Mouse (Mus musculus): ENCODE data around the gene Zfp870. TPM values are rescaled to one million over a fixed set of nuclear protein-coding genes. Genes with fewer than 3 reads are reported as not detected.
"Not testable (repeated sequence)": the region's sequence is repeated elsewhere in the genome, so short reads cannot be mapped to it uniquely, and the experiment has no call there.

Zfp870 gene
- polyA plus RNA-seq, 1 experiment from 2014 or later: 8.6 TPM

DNA sequence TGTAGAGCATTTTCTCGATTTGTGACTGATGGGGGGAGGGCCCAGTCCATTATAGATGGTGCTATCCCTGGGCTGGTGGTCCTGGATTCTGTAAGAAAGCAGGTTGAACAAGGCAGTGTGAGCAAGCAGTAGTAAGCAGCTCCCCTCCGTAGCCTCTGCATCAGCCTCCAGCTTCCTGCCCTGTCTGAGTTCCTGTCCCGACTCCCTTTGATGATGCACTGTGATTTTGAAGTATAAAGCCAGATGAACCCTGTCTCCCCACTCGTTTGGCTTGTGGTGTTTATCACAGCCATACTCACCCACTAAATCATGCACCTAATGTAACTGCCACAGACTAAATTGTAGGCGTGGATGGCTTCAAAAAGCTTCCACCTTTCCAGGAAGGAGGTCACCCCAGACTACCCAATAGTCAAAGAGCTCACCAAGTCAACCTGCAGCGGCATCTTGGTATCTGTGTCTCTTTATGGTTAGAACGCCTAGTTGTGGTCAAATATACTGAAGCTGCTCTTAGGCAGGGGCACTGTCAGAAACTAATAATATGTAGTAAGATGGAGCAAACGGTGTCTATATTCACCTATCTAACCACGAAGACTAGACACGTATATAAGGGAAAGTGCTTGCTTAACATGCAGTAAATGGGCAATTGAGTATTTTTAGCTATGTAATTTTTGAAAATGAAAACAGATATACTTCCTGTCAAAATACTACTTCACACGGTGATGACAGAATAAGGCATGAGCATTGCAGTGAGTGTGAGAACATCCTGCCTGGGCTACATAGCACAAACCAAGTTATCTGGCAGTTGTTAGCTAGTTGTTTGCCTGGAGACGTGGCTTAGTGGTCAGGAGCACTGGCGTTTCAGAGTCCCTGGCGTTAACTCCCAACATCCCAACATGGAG, 10.9 kb downstream of the Zfp870 start:
- Histone ChIP-seq H3K4me2 (replicated peaks; ENCODE audit: low read depth, low read length) (no peak overlapping the region), H3K36me3 (ENCODE audit: control insufficient read depth, insufficient read depth, low read length) (peaks cover 11% of the 10 kb centered on the region), H3K9ac (ENCODE audit: low read depth, low read length) (no peak overlapping the region), H3K4me3 (ENCODE audit: low read depth, low read length) (no peak overlapping the region), H3K9me3 (ENCODE audit: control insufficient read depth, low read length) (no peaks in the 10 kb centered on the region; the same call in 1 of the 2 replicates), H3K27ac (ENCODE audit: low read depth, low read length) (no peak overlapping the region), H3K4me1 (replicated peaks; ENCODE audit: control insufficient read depth, insufficient read depth, low read length) (no peaks in the 10 kb centered on the region), H3K27me3 (ENCODE audit: control insufficient read depth, insufficient read depth, low read length) (no peaks in the 10 kb centered on the region)
- no peak for ATAC-seq (ENCODE audit: low FRiP score)
- WGBS: 91% methylated on average over 14 of the region's 14 CpGs
- DNase-seq (ENCODE audit: low spot score): no peak

DNA sequence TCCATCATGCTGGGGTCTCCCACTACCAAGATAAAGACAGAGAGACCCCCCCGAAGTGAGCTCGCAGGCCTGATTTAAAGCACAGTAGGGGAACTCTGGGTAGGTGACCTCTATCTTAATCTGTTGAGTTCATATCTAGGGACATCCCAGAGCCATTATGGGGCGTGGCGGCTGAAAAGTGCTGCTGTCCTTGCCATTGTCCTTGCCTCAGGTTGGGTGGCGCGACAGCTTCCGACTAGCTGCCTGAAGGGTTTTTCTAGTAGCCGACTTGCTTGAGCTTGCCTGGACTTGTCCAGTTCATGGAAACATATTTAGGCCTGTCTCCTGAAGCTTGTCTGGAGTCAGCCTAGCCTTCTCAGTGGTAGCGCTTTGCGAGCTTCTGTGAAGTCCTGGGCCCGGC, 12.7 kb downstream of the Zfp870 start:
- no peaks in the 10 kb centered on the region for H3K27me3 ChIP-seq (ENCODE audit: control insufficient read depth, insufficient read depth, low read length)
- H3K27ac ChIP-seq (ENCODE audit: low read depth, low read length): no peak overlapping the region
- H3K9ac ChIP-seq (ENCODE audit: low read depth, low read length): no peak overlapping the region
- no peak for DNase-seq (ENCODE audit: low spot score)
- no peaks in the 10 kb centered on the region; the same call in 1 of the 2 replicates for H3K9me3 ChIP-seq (ENCODE audit: control insufficient read depth, low read length)
- WGBS: 95% methylated on average over 11 of the region's 11 CpGs
- no peak overlapping the region for H3K4me3 ChIP-seq (ENCODE audit: low read depth, low read length)
- H3K36me3 ChIP-seq (ENCODE audit: control insufficient read depth, insufficient read depth, low read length): peaks cover 9% of the 10 kb centered on the region
- H3K4me2 ChIP-seq (replicated peaks; ENCODE audit: low read depth, low read length): no peak overlapping the region
- no peak for ATAC-seq (ENCODE audit: low FRiP score)
- H3K4me1 ChIP-seq (replicated peaks; ENCODE audit: control insufficient read depth, insufficient read depth, low read length): no peaks in the 10 kb centered on the region

DNA sequence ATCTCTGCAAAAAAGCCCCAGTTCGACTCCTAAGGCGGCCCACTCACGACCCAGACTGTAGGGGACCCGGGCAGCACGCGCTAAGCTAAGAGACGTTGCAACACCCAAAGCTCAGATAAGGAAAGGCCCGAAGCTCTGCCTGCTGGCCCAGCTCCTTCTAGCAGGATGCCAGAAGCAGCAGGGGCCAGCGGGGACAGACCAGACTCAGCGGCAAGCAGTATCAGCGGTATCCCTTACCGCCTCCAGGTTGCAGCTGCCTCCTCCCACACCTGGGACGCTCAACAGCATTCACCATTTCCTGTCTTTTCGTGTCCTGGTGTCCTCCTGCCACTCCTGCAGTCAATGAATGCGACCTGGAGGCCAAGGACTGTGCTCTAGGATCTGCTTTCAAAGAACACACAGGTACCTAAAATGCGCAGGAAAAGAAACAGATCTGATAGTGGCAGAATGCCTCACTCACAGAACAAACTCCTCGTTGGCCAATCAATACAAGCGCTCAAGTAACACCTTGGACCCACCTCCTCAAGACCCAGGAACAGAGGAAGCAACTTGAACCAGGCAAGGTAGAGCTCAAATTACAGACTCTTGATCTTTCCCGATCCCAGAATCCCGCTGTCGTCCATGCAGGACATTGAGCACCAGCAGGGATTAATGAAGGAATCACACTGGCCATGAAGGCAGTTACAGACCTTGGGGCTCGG, 13.8 kb downstream of the Zfp870 start:
- H3K9me3 ChIP-seq (ENCODE audit: control insufficient read depth, low read length): no peaks in the 10 kb centered on the region; the same call in 1 of the 2 replicates
- 0 out of 2 replicates have a peak, but pooled peaks cover 3% of the 10 kb centered on the region for H3K36me3 ChIP-seq (ENCODE audit: control insufficient read depth, insufficient read depth, low read length)
- 0 out of 2 replicates have a peak overlapping the region, but pooled peaks have one; percentile 2 for H3K4me2 ChIP-seq (replicated peaks; ENCODE audit: low read depth, low read length)
- H3K4me1 ChIP-seq (replicated peaks; ENCODE audit: control insufficient read depth, insufficient read depth, low read length): no peaks in the 10 kb centered on the region
- ATAC-seq (ENCODE audit: low FRiP score): no peak
- DNase-seq (ENCODE audit: low spot score): no peak
- H3K4me3 ChIP-seq (ENCODE audit: low read depth, low read length): no peak overlapping the region
- no peak overlapping the region for H3K27ac ChIP-seq (ENCODE audit: low read depth, low read length)
- 13% methylated on average over 22 of the region's 22 CpGs for WGBS
- no peak overlapping the region for H3K9ac ChIP-seq (ENCODE audit: low read depth, low read length)
- H3K27me3 ChIP-seq (ENCODE audit: control insufficient read depth, insufficient read depth, low read length): no peaks in the 10 kb centered on the region

DNA sequence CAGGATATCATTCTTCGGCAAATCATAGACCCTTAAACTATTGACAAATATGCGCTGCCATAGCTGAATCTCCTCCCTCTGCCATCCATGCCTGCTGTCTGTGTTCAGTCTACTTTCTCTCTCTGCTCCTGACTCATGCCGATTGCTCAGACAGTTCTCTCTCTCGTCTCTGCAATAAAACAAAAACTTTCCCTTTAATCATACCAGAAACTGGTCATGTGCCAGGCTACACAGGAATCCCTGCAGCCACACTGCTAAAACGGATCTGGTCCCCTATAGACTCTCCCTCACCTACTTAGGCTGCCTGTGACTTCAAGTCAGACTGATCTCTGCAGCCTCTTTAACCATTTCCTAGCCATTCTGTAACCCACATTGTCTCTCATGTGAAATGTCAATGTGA, 18.7 kb downstream of the Zfp870 start:
- no peak overlapping the region for H3K9ac ChIP-seq (ENCODE audit: low read depth, low read length)
- ATAC-seq (ENCODE audit: low FRiP score): no peak

GRCm38 (mm10) chr17:32872091-32872490, 19.4 kb downstream of the Zfp870 start:
- no peak overlapping the region for H3K9ac ChIP-seq (ENCODE audit: low read depth, low read length)
- no peaks in the 10 kb centered on the region for H3K36me3 ChIP-seq (ENCODE audit: control insufficient read depth, insufficient read depth, low read length)
- ATAC-seq (ENCODE audit: low FRiP score) (no peak), DNase-seq (ENCODE audit: low spot score) (no peak)
- 83% methylated on average over 4 of the region's 4 CpGs for WGBS
- H3K27ac ChIP-seq (ENCODE audit: low read depth, low read length): no peak overlapping the region
- H3K4me2 ChIP-seq (replicated peaks; ENCODE audit: low read depth, low read length): no peak overlapping the region
- no peaks in the 10 kb centered on the region for H3K9me3 ChIP-seq (ENCODE audit: control insufficient read depth, low read length)
- no peaks in the 10 kb centered on the region for H3K27me3 ChIP-seq (ENCODE audit: control insufficient read depth, insufficient read depth, low read length)
- no peaks in the 10 kb centered on the region for H3K4me1 ChIP-seq (replicated peaks; ENCODE audit: control insufficient read depth, insufficient read depth, low read length)
- H3K4me3 ChIP-seq (ENCODE audit: low read depth, low read length): no peak overlapping the region

More for the DNA sequence above, 18.7 kb downstream of the Zfp870 start:
- Histone ChIP-seq H3K4me1 (replicated peaks; ENCODE audit: control insufficient read depth, insufficient read depth, low read length) (no peaks in the 10 kb centered on the region), H3K4me2 (replicated peaks; ENCODE audit: low read depth, low read length) (no peak overlapping the region), H3K4me3 (ENCODE audit: low read depth, low read length) (no peak overlapping the region), H3K27ac (ENCODE audit: low read depth, low read length) (no peak overlapping the region), H3K27me3 (ENCODE audit: control insufficient read depth, insufficient read depth, low read length) (no peaks in the 10 kb centered on the region), H3K36me3 (ENCODE audit: control insufficient read depth, insufficient read depth, low read length) (no peaks in the 10 kb centered on the region), H3K9me3 (ENCODE audit: control insufficient read depth, low read length) (no peaks in the 10 kb centered on the region)
- DNase-seq (ENCODE audit: low spot score): no peak
- WGBS: 73% methylated on average over 5 of the region's 5 CpGs

GRCm38 (mm10) chr17:32871483-32871882, 20.0 kb downstream of the Zfp870 start:
- no peak overlapping the region for H3K9ac ChIP-seq (ENCODE audit: low read depth, low read length)
- 90% methylated on average over 1 of the region's 1 CpGs for WGBS
- H3K4me2 ChIP-seq (replicated peaks; ENCODE audit: low read depth, low read length): no peak overlapping the region
- H3K27ac ChIP-seq (ENCODE audit: low read depth, low read length): no peak overlapping the region
- no peaks in the 10 kb centered on the region for H3K36me3 ChIP-seq (ENCODE audit: control insufficient read depth, insufficient read depth, low read length)
- H3K4me1 ChIP-seq (replicated peaks; ENCODE audit: control insufficient read depth, insufficient read depth, low read length): no peaks in the 10 kb centered on the region
- ATAC-seq (ENCODE audit: low FRiP score) (no peak), DNase-seq (ENCODE audit: low spot score) (no peak)
- H3K9me3 ChIP-seq (ENCODE audit: control insufficient read depth, low read length): no peaks in the 10 kb centered on the region
- H3K27me3 ChIP-seq (ENCODE audit: control insufficient read depth, insufficient read depth, low read length): no peaks in the 10 kb centered on the region
- H3K4me3 ChIP-seq (ENCODE audit: low read depth, low read length): no peak overlapping the region

DNA sequence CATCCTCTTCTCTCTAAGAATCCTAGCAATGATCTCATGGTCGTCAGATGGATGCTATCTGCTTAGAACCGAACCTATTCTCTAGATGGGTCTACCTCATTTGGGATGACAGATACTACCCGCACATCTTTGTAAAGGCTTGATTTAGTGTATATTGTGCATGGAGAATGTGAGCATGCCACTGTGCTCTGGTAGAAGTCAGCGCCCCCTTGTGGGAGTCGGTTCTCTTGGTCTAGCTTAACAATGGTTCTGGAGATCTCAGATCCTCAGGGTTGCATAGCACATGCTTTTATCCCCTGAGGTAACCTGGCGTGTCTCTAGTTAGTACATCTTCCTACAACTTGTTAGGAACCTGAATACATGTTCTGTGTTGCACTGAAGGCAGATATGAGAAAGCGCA, 24.2 kb downstream of the Zfp870 start:
- H3K9ac ChIP-seq (ENCODE audit: low read depth, low read length); DNase-seq (ENCODE audit: low spot score); H3K27me3 ChIP-seq (ENCODE audit: control insufficient read depth, insufficient read depth, low read length); H3K36me3 ChIP-seq (ENCODE audit: control insufficient read depth, insufficient read depth, low read length); H3K27ac ChIP-seq (ENCODE audit: low read depth, low read length); H3K4me2 ChIP-seq (replicated peaks; ENCODE audit: low read depth, low read length); H3K9me3 ChIP-seq (ENCODE audit: control insufficient read depth, low read length); H3K4me3 ChIP-seq (ENCODE audit: low read depth, low read length); ATAC-seq (ENCODE audit: low FRiP score); H3K4me1 ChIP-seq (replicated peaks; ENCODE audit: control insufficient read depth, insufficient read depth, low read length): not testable (repeated sequence)
- WGBS: 54% methylated on average over 4 of the region's 7 CpGs

DNA sequence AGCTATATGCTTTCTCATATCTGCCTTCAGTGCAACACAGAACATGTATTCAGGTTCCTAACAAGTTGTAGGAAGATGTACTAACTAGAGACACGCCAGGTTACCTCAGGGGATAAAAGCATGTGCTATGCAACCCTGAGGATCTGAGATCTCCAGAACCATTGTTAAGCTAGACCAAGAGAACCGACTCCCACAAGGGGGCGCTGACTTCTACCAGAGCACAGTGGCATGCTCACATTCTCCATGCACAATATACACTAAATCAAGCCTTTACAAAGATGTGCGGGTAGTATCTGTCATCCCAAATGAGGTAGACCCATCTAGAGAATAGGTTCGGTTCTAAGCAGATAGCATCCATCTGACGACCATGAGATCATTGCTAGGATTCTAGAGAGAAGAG, 34.7 kb downstream of the Zfp870 start:
- not testable (repeated sequence) for H3K36me3 ChIP-seq (ENCODE audit: control insufficient read depth, insufficient read depth, low read length); H3K9ac ChIP-seq (ENCODE audit: low read depth, low read length); DNase-seq (ENCODE audit: low spot score); H3K4me3 ChIP-seq (ENCODE audit: low read depth, low read length); H3K27me3 ChIP-seq (ENCODE audit: control insufficient read depth, insufficient read depth, low read length); H3K27ac ChIP-seq (ENCODE audit: low read depth, low read length); H3K4me1 ChIP-seq (replicated peaks; ENCODE audit: control insufficient read depth, insufficient read depth, low read length); H3K4me2 ChIP-seq (replicated peaks; ENCODE audit: low read depth, low read length); H3K9me3 ChIP-seq (ENCODE audit: control insufficient read depth, low read length); ATAC-seq (ENCODE audit: low FRiP score)
- WGBS: 66% methylated on average over 2 of the region's 6 CpGs

Data from hindbrain, embryonic 11.5 days (tissue).